Mouse (Mus musculus) stomach, embryonic 14.5 days (tissue): Measurements from ENCODE around the gene Gtf2ird1. TPM values are rescaled to one million over a fixed set of nuclear protein-coding genes. Genes with fewer than 3 reads are reported as not detected.

Experiments used
- ATAC-seq: fragments of 200-750 bp; cut with Nextera tagmentation; 2 replicates; pipeline ENCODE4 v1.8.0; 2017; ENCODE audit warnings: low read depth, moderate TSS enrichment; ENCODE audit not compliant: insufficient number of reproducible peaks, insufficient read depth, low FRiP score
- H3K27ac ChIP-seq: fragments of 300-500 bp; sonication (generic); 2 replicates; pipeline ENCODE4 v1.5.1; 2014; ENCODE audit warnings: mild to moderate bottlenecking, low read length, moderate library complexity, mixed read lengths
- H3K27me3 ChIP-seq: fragments of 300-500 bp; sonication (generic); 2 replicates; pipeline ENCODE4 v1.6.1; 2014; ENCODE audit warnings: low read length, control low read depth, mixed read lengths; ENCODE audit not compliant: control insufficient read depth, insufficient read depth
- H3K36me3 ChIP-seq: fragments of 300-500 bp; sonication (generic); 2 replicates; pipeline ENCODE4 v1.6.1; 2014; ENCODE audit warnings: mild to moderate bottlenecking, control low read depth, low read length, moderate library complexity, mixed read lengths; ENCODE audit not compliant: control insufficient read depth, insufficient read depth
- H3K4me1 ChIP-seq: fragments of 300-500 bp; sonication (generic); 2 replicates; pipeline ENCODE4 v1.6.1; 2014; ENCODE audit warnings: low read length, control low read depth, mixed read lengths; ENCODE audit not compliant: control insufficient read depth, insufficient read depth
- H3K4me2 ChIP-seq: fragments of 300-500 bp; sonication (generic); replicated peaks from 2 replicates; pipeline ENCODE4 v1.6.1; 2014; ENCODE audit warnings: low read depth, low read length, control low read depth
- H3K4me3 ChIP-seq: fragments of 300-500 bp; sonication (generic); 2 replicates; pipeline ENCODE4 v1.5.1; 2014; ENCODE audit warnings: low read depth, low read length, control low read depth
- H3K9ac ChIP-seq: fragments of 300-500 bp; sonication (generic); replicated peaks from 2 replicates; pipeline ENCODE4 v1.6.1; 2014; ENCODE audit warnings: low read depth, mild to moderate bottlenecking, control low read depth, low read length, moderate library complexity, mixed read lengths
- H3K9me3 ChIP-seq: fragments of 300-500 bp; sonication (generic); 2 replicates; pipeline ENCODE4 v1.6.1; 2016; ENCODE audit warnings: low read depth, low read length, control low read depth; ENCODE audit not compliant: control insufficient read depth
- WGBS: fragments of 180-500 bp; shearing (Covaris S2); extraction: QIAGEN DNeasy Blood & Tissue Kit; methylation state at CpG from one replicate; pipeline ENCODE4 v1.1.7; 2014; 5-methylcytosine and 5-hydroxymethylcytosine counted together
- polyA plus RNA-seq: library from polyadenylated mRNA; unstranded; fragments of >200 nt; fragmentation: Nextera tagmentation; extraction: Ambion mirVana; gene quantifications from 2 replicates; pipeline ENCODE4 v1.2.1, GENCODE M21; 2014

Gtf2ird1 gene
- 107 and 112 TPM in 2 replicates for polyA plus RNA-seq

- H3K4me3 ChIP-seq, result peak within 1 kb of the TSS; percentile 85
- peak within 1 kb of the TSS; percentile 92 for H3K4me2 ChIP-seq
- no peaks in the 10 kb centered on the region for H3K27me3 ChIP-seq
- peaks cover 2% of the 10 kb centered on the region for H3K36me3 ChIP-seq
- peak; percentile 87 for ATAC-seq
- peak within 1 kb of the TSS; percentile 89 for H3K27ac ChIP-seq
- WGBS, result 1% methylated on average over 32 of the region's 44 CpGs
- H3K9ac ChIP-seq, result peak within 1 kb of the TSS; percentile 87
- peaks cover 6% of the 10 kb centered on the region; the same call in 1 of the 2 replicates for H3K9me3 ChIP-seq
- peaks cover 19% of the 10 kb centered on the region; the same call in 1 of the 2 replicates for H3K4me1 ChIP-seq
Measured at GRCm38 (mm10) chr5:134456503-134456962, at the start of gene Gtf2ird1. Gtf2ird1 (minus strand) TSS chr5:134456716.

- WGBS, result 84% methylated on average over 9 of the region's 9 CpGs
- no peak for ATAC-seq
Measured at GRCm38 (mm10) chr5:134505810-134506292, 49.3 kb upstream of the Gtf2ird1 start.

GRCm38 (mm10) chr5:134502591-134502990 lies 46.1 kb upstream of the Gtf2ird1 start:
- no peak for ATAC-seq
- H3K27ac ChIP-seq, result no peak overlapping the region
- H3K9ac ChIP-seq, result no peak overlapping the region
- H3K4me3 ChIP-seq, result no peak overlapping the region
- peaks cover 17% of the 10 kb centered on the region for H3K36me3 ChIP-seq
- no peaks in the 10 kb centered on the region for H3K4me1 ChIP-seq
- no peaks in the 10 kb centered on the region for H3K27me3 ChIP-seq
- no peak overlapping the region for H3K4me2 ChIP-seq
- 93% methylated on average over 18 of the region's 18 CpGs for WGBS
- H3K9me3 ChIP-seq, result no peaks in the 10 kb centered on the region

More at GRCm38 (mm10) chr5:134505810-134506292, 49.3 kb upstream of the Gtf2ird1 start:
- H3K4me3 ChIP-seq, result no peak overlapping the region
- H3K36me3 ChIP-seq, result peaks cover 34% of the 10 kb centered on the region
- no peaks in the 10 kb centered on the region for H3K4me1 ChIP-seq
- no peak overlapping the region for H3K27ac ChIP-seq
- H3K4me2 ChIP-seq, result no peak overlapping the region
- H3K9ac ChIP-seq, result no peak overlapping the region
- no peaks in the 10 kb centered on the region for H3K27me3 ChIP-seq
- H3K9me3 ChIP-seq, result no peaks in the 10 kb centered on the region

DNA sequence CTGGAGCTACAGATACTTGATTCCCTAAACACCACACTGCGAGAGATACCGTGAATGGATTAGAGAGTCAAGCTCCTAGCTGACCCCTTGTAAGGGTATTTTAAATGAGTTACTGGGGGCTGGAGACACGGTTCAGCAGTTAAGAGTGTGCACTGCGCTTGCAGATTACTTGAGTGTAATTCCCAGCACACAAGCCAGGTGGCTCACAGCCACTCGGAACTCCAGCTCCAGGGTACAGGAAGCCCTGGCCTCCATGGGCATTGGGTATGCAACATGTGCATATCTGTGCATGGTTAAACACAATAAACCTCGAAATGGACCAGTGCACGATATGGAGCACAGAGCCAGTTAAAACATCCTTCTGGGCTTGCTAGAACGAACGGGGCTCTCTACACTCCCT lies 44.9 kb upstream of the Gtf2ird1 start:
- Histone ChIP-seq H3K4me2 (no peak overlapping the region), H3K27me3 (no peaks in the 10 kb centered on the region), H3K9me3 (no peaks in the 10 kb centered on the region), H3K9ac (no peak overlapping the region), H3K4me1 (no peaks in the 10 kb centered on the region), H3K27ac (no peak overlapping the region), H3K36me3 (peaks cover 22% of the 10 kb centered on the region), H3K4me3 (no peak overlapping the region)
- ATAC-seq, result no peak
- WGBS, result 86% methylated on average over 9 of the region's 9 CpGs

DNA sequence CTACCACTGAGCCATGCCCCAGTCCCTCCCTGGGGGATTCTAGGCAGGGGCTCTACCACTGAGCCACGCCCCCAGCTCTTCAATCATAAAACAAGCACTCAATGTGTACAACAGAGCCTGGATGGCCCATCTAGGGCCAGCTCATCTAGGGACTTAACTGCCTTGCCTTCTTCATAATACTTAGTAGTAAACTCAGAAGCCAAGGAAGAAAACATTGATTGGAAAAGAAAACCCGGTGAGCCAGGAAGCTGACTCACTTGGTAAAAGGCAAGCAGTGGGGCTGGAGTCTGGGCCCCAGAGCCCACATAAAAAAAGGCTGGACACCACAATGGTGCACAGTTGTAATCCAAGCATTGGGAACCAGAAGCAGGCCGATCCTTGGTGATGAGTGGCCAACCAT lies 44.2 kb upstream of the Gtf2ird1 start:
- Histone ChIP-seq H3K4me3 (no peak overlapping the region), H3K4me1 (no peaks in the 10 kb centered on the region), H3K27me3 (no peaks in the 10 kb centered on the region), H3K4me2 (no peak overlapping the region), H3K9me3 (no peaks in the 10 kb centered on the region), H3K27ac (no peak overlapping the region), H3K36me3 (peaks cover 23% of the 10 kb centered on the region), H3K9ac (no peak overlapping the region)
- no peak for ATAC-seq
- WGBS, result 90% methylated on average over 3 of the region's 3 CpGs

DNA sequence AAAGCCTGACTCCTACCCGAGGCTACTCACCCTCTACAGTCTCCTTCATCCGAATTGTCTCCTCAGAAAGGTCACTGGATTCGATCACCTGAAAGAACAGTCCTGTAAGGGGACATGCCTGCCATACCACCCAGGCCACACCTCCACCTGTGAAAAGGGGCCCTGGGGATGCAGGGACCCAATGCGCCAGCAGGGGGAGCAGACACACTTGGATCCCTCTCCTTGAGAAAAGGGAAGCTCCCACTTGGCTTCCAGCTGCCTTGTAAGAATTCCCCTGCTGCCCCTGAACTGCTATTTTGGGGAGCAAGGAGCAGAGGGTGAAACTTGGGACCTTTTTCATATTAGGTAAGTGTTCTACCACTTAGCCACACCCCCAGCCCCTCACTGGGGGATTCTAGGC lies 43.5 kb upstream of the Gtf2ird1 start:
- Histone ChIP-seq H3K36me3 (peaks cover 23% of the 10 kb centered on the region), H3K9me3 (no peaks in the 10 kb centered on the region), H3K27me3 (no peaks in the 10 kb centered on the region), H3K4me1 (no peaks in the 10 kb centered on the region), H3K4me3 (no peak overlapping the region), H3K27ac (no peak overlapping the region), H3K9ac (no peak overlapping the region), H3K4me2 (no peak overlapping the region)
- ATAC-seq, result no peak
- WGBS, result 76% methylated on average over 4 of the region's 4 CpGs

DNA sequence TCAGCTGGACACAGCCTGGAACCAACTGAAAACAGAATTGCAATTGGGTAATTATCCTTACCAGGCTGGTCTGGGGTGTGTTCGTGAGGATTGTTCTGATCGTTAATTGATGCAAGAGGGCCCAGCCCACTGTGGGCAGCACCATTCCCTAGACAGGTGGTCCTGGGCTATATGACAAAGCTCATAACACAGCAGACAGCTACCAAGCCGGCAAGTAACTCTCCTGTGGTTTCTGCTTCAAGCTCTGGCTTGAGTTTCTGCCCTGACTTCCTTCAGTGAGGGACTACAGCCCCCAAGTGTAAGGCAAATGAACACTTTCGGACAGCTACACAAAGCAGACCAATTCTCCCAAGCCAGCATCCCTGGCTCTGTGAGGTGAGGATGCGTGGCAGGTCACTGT lies 40.5 kb upstream of the Gtf2ird1 start:
- H3K4me1 ChIP-seq, result peaks cover 3% of the 10 kb centered on the region; the same call in 1 of the 2 replicates
- no peak overlapping the region for H3K9ac ChIP-seq
- ATAC-seq, result no peak
- no peak overlapping the region for H3K4me3 ChIP-seq
- H3K27ac ChIP-seq, result no peak overlapping the region
- peaks cover 23% of the 10 kb centered on the region for H3K36me3 ChIP-seq
- no peaks in the 10 kb centered on the region for H3K9me3 ChIP-seq
- no peak overlapping the region for H3K4me2 ChIP-seq
- H3K27me3 ChIP-seq, result no peaks in the 10 kb centered on the region
- 94% methylated on average over 5 of the region's 5 CpGs for WGBS

DNA sequence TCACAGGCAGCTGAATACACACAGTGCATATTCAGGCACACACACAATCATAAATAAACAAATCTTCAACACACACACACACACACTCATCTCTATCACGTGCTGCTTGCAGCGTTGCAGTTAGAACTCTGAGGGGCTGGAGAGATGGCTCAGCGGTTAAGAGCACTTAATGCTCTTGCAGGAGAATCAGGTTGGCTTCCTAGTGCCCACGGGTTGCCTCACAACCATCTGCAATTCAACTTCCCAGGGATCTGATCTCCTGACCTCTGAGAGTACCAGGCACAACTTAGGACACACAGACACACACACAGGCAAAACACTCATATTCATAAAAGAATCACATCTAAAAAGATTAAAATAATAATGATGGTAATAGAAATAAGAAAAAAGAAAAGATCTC lies 39.3 kb upstream of the Gtf2ird1 start:
- no peak for ATAC-seq
- peaks cover 24% of the 10 kb centered on the region for H3K36me3 ChIP-seq

GRCm38 (mm10) chr5:134494142-134494541 lies 37.6 kb upstream of the Gtf2ird1 start:
- Histone ChIP-seq H3K4me2 (no peak overlapping the region), H3K9ac (no peak overlapping the region), H3K9me3 (no peaks in the 10 kb centered on the region), H3K4me3 (no peak overlapping the region), H3K27ac (no peak overlapping the region), H3K4me1 (peaks cover 3% of the 10 kb centered on the region; the same call in 1 of the 2 replicates), H3K36me3 (peaks cover 29% of the 10 kb centered on the region), H3K27me3 (no peaks in the 10 kb centered on the region)
- WGBS, result 55% methylated on average over 11 of the region's 11 CpGs
- ATAC-seq, result 0 out of 2 replicates have a peak, but pooled peaks have one; percentile 62

More for the DNA sequence above, 39.3 kb upstream of the Gtf2ird1 start:
- peaks cover 3% of the 10 kb centered on the region; the same call in 1 of the 2 replicates for H3K4me1 ChIP-seq
- WGBS, result 74% methylated on average over 4 of the region's 4 CpGs
- no peaks in the 10 kb centered on the region for H3K9me3 ChIP-seq
- no peak overlapping the region for H3K9ac ChIP-seq
- H3K4me2 ChIP-seq, result no peak overlapping the region
- no peaks in the 10 kb centered on the region for H3K27me3 ChIP-seq
- no peak overlapping the region for H3K27ac ChIP-seq
- H3K4me3 ChIP-seq, result no peak overlapping the region
